Mouse (Mus musculus) G1E (cell line): ENCODE results near the gene Slc25a30.

Source experiments
- CTCF ChIP-seq: IDR thresholded peaks from 2 replicates; pipeline ENCODE4 v1.5.1; 2012; ENCODE audit warnings: low read depth, low read length, inconsistent platforms, mixed read lengths
- GATA1 ChIP-seq: IDR thresholded peaks from 2 replicates; pipeline ENCODE4 v1.6.1; 2012; ENCODE audit warnings: borderline replicate concordance, low read length, inconsistent platforms, mixed read lengths
- POLR2AphosphoS5 ChIP-seq: IDR thresholded peaks from 2 replicates; pipeline ENCODE4 v1.6.1; 2012; ENCODE audit warnings: low read depth, low read length, inconsistent platforms; ENCODE audit not compliant: insufficient replicate concordance
- TAL1 ChIP-seq: conservative IDR thresholded peaks from 2 replicates; pipeline ENCODE4 v1.6.1; 2012; ENCODE audit warnings: low read depth, low read length, inconsistent platforms, mixed read lengths

GRCm38 (mm10) chr14:75758401-75758800 lies 28.4 kb downstream of the Slc25a30 start:
- TF ChIP-seq CTCF (no peak), POLR2AphosphoS5 (no peak), GATA1 (no peak), TAL1 (no peak)
